Mouse (Mus musculus): ENCODE measurements at regions not wholly inside any gene's neighbourhood (a gene's known extent, or its start where the extent isn't known, plus 50 kb on each side); places are given as distances from the start of the nearest gene placed in this dataset.

DNA sequence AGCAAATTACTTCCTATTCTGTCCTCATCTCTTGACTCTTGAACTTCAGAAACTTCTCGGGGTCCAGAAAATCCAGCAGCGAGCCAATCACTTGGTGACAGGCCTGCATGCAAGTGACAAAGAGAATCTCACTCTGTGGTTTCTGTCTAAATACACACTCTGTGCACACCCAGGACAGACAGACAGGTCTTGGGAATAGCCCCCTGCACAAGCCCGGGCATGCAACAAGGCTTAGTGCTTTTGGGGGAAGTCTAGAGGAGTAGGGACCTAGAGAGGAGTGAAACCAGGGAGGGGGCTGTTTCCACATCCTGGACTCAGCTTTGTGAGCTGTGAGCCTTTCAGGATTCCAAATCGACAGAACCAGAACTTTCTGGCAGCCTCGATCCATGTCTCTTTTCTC is 259.6 kb downstream of the Ajap1 start:
- H3K4me3 ChIP-seq (replicated peaks) = no peak overlapping the region
- H3K4me1 ChIP-seq = peaks cover 15% of the 10 kb centered on the region
- H3K36me3 ChIP-seq (replicated peaks) = no peaks in the 10 kb centered on the region
- no peak overlapping the region for H3K4me2 ChIP-seq
- no peaks in the 10 kb centered on the region for H3K9me3 ChIP-seq
- WGBS = 78% methylated on average over 5 of the region's 5 CpGs
- H3K27me3 ChIP-seq = peaks cover 72% of the 10 kb centered on the region
- H3K27ac ChIP-seq = no peak overlapping the region
- no peak for ATAC-seq (ENCODE audit: low FRiP score)
- H3K9ac ChIP-seq = no peak overlapping the region

DNA sequence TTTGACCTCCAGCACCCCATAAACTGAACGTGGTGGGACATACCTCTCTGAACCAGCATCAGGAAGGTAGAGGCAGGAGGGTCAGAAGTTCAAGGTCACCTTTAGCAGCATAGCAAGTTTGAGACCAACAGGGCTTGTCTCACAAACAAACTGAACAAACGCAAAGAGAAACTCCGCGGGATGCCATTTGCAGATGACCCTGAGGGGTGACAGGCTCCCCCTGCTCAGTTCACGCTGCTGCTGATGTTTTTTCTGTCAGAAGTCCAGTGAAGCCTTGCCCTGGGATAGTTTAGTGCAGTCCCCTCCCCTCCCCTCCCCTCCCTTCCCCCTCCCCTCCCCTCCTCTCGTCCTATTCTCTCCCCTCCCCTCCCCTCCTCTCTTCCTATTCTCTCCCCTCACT is 262.1 kb downstream of the Ajap1 start:
- Histone ChIP-seq H3K27ac (no peak overlapping the region), H3K4me2 (no peak overlapping the region), H3K27me3 (peaks cover 76% of the 10 kb centered on the region), H3K9ac (no peak overlapping the region), H3K9me3 (0 out of 2 replicates have a peak, but pooled peaks cover 3% of the 10 kb centered on the region), H3K4me1 (peaks cover 15% of the 10 kb centered on the region), H3K36me3 (replicated peaks) (no peaks in the 10 kb centered on the region), H3K4me3 (replicated peaks) (no peak overlapping the region)
- WGBS = 45% methylated on average over 5 of the region's 6 CpGs
- no peak for ATAC-seq (ENCODE audit: low FRiP score)

DNA sequence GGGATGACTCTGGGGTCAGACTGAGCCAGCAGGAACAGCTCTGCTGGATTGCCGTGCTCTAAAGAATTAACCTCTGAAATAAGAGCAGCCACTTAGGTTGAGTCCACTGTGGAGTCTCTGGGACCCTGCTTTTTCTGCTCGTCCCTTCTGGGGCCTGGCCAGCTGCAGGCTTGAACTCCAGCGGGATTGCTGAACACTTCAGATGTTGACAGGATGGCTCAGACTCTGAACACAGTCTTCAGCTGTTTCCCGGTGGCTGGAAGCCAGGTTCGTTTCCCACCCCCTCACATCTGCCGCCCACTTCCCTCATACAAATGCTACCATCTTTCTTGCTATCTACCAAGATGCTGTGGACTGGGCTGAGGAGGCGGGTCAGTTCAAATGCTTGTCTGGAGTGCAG is 262.5 kb downstream of the Ajap1 start:
- 43% methylated on average over 7 of the region's 7 CpGs for WGBS
- H3K4me1 ChIP-seq = peaks cover 14% of the 10 kb centered on the region

DNA sequence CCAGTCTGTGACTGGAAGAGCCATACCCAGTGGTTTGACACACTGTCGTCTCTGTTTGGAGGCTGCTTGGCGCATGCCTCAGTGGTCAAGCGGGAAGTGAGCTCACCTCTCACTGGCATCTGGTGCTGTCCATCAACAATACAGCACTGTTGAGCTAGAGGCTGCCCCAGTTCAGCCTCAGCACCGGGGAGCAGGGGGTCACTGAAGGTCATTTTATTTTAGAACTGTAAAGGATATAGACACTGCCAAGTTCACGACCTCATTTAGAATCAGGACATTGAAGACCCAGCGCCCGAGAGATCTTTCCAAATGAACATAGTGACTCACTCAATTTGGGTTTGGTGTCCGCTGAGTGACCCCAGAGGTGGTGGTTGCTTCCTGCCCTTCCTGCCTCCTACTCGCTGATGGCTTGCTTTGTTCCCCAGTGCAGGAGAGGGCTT is 265.1 kb downstream of the Ajap1 start:
- Histone ChIP-seq H3K27me3 (peaks cover 77% of the 10 kb centered on the region), H3K4me2 (no peak overlapping the region), H3K36me3 (replicated peaks) (no peaks in the 10 kb centered on the region), H3K27ac (no peak overlapping the region), H3K9me3 (0 out of 2 replicates have a peak, but pooled peaks cover 3% of the 10 kb centered on the region), H3K9ac (no peak overlapping the region), H3K4me1 (peaks cover 5% of the 10 kb centered on the region), H3K4me3 (replicated peaks) (no peak overlapping the region)
- no peak for ATAC-seq (ENCODE audit: low FRiP score)
- 84% methylated on average over 9 of the region's 9 CpGs for WGBS

More for the DNA sequence above, 262.5 kb downstream of the Ajap1 start:
- 0 out of 2 replicates have a peak, but pooled peaks cover 3% of the 10 kb centered on the region for H3K9me3 ChIP-seq
- no peak overlapping the region for H3K27ac ChIP-seq
- H3K4me2 ChIP-seq = no peak overlapping the region
- ATAC-seq (ENCODE audit: low FRiP score) = no peak
- no peak overlapping the region for H3K4me3 ChIP-seq (replicated peaks)
- H3K27me3 ChIP-seq = peaks cover 76% of the 10 kb centered on the region
- H3K9ac ChIP-seq = no peak overlapping the region
- no peaks in the 10 kb centered on the region for H3K36me3 ChIP-seq (replicated peaks)

DNA sequence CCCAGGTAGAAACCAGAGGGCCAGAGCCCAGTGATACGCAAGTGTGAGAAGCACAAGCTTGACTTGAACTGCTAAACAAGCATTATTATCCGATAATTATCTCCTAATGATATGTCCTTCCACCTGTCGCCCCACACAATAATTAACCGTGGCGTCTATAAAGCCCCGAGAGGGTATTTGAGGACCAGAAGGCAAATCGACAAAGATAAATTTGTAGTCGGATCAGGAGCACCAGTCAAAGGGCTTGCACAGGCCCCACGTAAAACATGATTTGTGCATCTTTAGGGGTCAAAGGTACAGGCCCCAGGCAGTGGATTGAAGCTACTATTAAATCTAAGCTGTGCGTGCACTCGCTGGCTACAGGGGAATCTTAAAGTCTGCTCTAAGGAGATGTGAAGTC is 270.5 kb downstream of the Ajap1 start:
- no peaks in the 10 kb centered on the region for H3K36me3 ChIP-seq (replicated peaks)
- H3K27me3 ChIP-seq = peaks cover 40% of the 10 kb centered on the region
- 48% methylated on average over 11 of the region's 11 CpGs for WGBS
- H3K4me1 ChIP-seq = peaks cover 7% of the 10 kb centered on the region
- H3K27ac ChIP-seq = no peak overlapping the region
- ATAC-seq (ENCODE audit: low FRiP score) = no peak
- H3K9me3 ChIP-seq = 0 out of 2 replicates have a peak, but pooled peaks cover 3% of the 10 kb centered on the region
- H3K9ac ChIP-seq = no peak overlapping the region
- no peak overlapping the region for H3K4me2 ChIP-seq
- H3K4me3 ChIP-seq (replicated peaks) = no peak overlapping the region

DNA sequence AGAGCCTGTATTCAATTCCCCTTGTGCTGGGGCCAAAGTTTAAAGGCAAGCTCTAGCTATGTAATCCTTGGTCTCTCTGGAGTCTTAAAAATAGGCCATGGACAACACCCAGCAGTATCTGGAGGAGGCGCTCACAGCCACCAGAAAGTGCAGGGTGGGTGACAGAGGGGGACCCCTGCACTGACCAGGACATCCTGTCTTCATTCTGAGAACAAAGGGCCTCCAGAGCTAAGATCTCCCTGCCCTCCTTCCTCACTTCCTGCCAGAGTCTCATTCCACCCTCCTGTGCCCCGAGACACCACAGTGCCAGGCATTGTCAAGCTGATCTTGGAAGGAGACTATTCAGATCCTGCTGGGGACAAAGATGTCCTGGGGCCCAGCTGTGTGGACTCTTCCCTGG is 273.8 kb downstream of the Ajap1 start:
- H3K27ac ChIP-seq = no peak overlapping the region
- no peak for ATAC-seq (ENCODE audit: low FRiP score)
- H3K4me3 ChIP-seq (replicated peaks) = no peak overlapping the region
- no peak overlapping the region for H3K9ac ChIP-seq
- H3K4me2 ChIP-seq = no peak overlapping the region
- H3K36me3 ChIP-seq (replicated peaks) = no peaks in the 10 kb centered on the region
- no peaks in the 10 kb centered on the region for H3K9me3 ChIP-seq
- peaks cover 36% of the 10 kb centered on the region for H3K27me3 ChIP-seq
- WGBS = 37% methylated on average over 2 of the region's 2 CpGs
- H3K4me1 ChIP-seq = peaks cover 7% of the 10 kb centered on the region

DNA sequence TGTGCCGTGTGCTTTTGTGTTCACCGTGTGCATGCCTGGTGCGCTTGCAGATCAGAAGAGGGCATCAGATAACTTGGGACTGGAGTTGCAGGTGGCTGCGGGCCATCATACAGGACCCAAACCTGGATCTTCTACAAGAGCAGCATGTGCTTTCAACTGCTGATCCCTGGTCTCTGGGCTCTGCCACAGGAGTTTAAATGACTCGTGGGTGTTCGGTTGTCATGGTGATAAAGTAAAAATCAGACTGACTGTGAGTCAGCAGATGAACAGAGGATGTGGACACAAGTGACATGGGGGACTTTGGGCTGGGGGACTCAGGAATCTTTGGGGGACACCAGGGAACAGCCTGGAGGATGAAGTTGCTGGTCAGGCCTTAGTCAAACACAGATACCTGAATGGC is 274.4 kb downstream of the Ajap1 start:
- Histone ChIP-seq H3K9ac (no peak overlapping the region), H3K4me3 (replicated peaks) (no peak overlapping the region), H3K27ac (no peak overlapping the region), H3K9me3 (no peaks in the 10 kb centered on the region), H3K27me3 (peaks cover 37% of the 10 kb centered on the region), H3K4me2 (no peak overlapping the region), H3K36me3 (replicated peaks) (no peaks in the 10 kb centered on the region), H3K4me1 (peaks cover 7% of the 10 kb centered on the region)
- WGBS = 82% methylated on average over 6 of the region's 6 CpGs
- ATAC-seq (ENCODE audit: low FRiP score) = no peak

DNA sequence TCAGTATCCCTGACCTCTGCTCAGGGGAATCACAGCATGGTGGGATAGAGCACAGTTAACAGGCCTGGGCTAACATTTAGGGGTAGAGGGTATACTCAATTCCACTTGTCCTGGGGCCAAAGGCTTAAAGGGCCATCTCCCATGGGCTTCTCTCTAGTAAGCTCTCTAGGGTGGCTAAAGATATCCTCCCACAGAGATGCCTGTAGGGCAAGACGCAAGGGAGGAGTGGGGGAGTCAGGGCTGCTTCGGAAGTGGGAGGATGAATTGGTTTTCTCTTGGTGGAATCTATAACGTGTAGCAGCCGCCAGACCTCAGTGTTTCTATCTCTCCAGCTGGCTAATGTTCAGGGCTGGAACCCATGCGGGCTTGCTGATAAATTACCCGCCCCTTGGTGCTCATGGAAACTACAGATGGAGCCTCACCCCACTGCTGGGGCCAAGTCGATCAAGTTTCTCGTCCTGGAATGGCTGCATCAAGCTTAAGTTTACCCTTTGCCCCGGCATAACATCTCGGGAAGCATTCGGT is 275.0 kb downstream of the Ajap1 start:
- WGBS = 85% methylated on average over 11 of the region's 11 CpGs
- H3K36me3 ChIP-seq (replicated peaks) = no peaks in the 10 kb centered on the region
- no peaks in the 10 kb centered on the region for H3K9me3 ChIP-seq
- no peak for ATAC-seq (ENCODE audit: low FRiP score)
- no peak overlapping the region for H3K4me2 ChIP-seq
- H3K4me1 ChIP-seq = peaks cover 7% of the 10 kb centered on the region
- H3K27me3 ChIP-seq = peaks cover 43% of the 10 kb centered on the region
- no peak overlapping the region for H3K9ac ChIP-seq
- no peak overlapping the region for H3K4me3 ChIP-seq (replicated peaks)
- no peak overlapping the region for H3K27ac ChIP-seq

DNA sequence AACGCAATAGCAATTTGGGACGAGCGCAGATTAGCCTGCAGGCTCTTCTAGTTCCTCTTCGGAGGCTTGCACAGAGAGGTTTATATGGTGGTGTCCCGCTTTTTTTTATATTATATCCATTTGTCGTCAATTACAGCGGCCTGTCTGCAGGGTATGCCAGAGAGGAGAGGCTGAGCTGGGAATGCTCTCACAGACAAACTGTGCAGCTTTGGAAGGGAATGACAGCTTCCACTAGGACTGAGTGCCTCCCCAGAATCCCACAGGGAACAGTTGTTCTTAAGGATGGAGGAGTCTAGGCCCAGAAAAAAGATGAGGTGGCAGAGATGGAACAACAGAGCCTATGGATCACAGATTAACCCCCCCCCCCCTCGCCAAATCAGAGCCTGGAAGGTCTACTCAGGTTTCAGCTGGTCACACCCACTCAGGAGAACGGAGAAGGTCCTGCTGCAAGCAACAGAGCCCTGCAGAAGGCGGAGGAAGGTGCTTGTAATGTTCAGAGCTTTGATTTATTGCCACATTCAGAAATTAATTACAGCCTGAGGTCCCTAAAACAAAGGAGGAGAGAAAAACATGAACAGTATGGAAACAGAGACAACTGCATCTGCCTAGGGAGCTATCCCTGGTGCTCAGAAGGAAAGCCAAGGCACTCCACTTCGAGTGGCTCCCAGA is 275.7 kb downstream of the Ajap1 start:
- no peak for ATAC-seq (ENCODE audit: low FRiP score)
- Histone ChIP-seq H3K27me3 (peaks cover 50% of the 10 kb centered on the region), H3K27ac (no peak overlapping the region), H3K9me3 (no peaks in the 10 kb centered on the region), H3K4me1 (peaks cover 3% of the 10 kb centered on the region), H3K4me3 (replicated peaks) (no peak overlapping the region), H3K4me2 (no peak overlapping the region), H3K9ac (no peak overlapping the region), H3K36me3 (replicated peaks) (no peaks in the 10 kb centered on the region)
- WGBS = 64% methylated on average over 11 of the region's 11 CpGs

DNA sequence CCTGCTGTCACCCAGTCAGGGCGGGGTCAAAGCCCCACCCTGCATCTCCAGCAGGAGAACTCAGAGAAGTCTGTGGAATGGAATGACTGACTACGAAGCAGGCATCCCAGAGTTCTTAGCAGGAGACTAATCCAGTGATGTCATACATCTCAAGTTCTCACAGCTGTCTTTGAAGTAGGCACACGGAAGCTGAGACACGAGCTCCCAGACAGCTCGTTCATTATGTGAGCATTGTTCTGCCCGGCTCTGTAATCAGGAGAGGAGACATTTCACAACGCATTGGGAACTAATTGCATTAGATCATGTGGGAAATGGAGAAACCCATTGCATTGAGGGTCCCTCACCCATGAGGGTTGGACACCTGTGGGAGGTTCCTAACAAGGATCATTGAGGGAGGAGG is 277.8 kb downstream of the Ajap1 start:
- H3K4me1 ChIP-seq = peaks cover 6% of the 10 kb centered on the region
- WGBS = 26% methylated on average over 7 of the region's 7 CpGs
- no peak for ATAC-seq (ENCODE audit: low FRiP score)

DNA sequence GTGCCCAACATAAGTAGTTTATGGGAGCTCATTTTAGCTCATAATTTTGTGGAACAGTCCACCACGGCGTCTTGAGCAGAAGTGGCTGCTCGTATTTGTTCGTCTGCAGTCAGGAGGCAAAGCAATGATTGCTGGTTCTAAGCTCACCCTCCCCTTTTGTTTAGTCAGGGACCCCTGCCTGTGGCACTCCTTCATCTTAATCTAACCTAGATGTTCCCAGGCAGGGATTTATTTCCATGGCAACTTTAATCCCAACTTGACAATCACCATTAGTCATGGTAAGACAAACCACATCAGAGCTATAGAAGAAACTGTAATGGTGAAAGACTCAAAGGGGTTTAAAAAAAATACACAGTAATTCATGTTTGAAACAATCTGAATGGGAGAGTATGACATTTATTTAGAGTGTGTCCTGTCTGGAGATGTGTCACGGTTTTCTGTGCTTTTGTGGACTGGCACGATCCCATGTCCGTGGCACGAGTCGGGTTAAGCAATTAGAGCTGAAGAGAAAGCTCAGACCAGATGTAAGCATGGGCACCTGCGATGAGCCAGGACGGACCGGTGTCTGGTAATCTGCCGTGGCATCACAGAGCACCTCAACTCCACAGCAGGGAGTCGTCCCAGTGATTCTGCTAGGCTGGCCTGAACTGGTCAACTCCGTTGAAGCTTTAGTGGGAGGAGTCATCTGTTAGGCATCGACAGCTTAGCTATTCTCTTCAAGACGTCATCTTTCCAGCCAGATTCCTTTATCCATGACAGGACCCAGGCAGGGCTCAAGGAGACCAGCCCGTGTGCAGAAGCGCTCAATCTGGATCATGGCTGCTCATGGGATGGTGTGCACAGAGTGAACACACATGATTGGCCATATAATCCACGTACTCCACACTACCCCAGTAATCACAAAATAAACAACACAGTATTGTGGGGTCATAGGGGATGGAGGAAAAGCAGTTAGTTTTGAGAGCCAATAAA is 281.5 kb downstream of the Ajap1 start:
- no peak overlapping the region for H3K27ac ChIP-seq
- WGBS = 56% methylated on average over 20 of the region's 20 CpGs

More for the DNA sequence above, 277.8 kb downstream of the Ajap1 start:
- Histone ChIP-seq H3K27ac (no peak overlapping the region), H3K9me3 (no peaks in the 10 kb centered on the region), H3K4me2 (no peak overlapping the region), H3K36me3 (replicated peaks) (no peaks in the 10 kb centered on the region), H3K9ac (no peak overlapping the region), H3K4me3 (replicated peaks) (no peak overlapping the region), H3K27me3 (peaks cover 44% of the 10 kb centered on the region)

DNA sequence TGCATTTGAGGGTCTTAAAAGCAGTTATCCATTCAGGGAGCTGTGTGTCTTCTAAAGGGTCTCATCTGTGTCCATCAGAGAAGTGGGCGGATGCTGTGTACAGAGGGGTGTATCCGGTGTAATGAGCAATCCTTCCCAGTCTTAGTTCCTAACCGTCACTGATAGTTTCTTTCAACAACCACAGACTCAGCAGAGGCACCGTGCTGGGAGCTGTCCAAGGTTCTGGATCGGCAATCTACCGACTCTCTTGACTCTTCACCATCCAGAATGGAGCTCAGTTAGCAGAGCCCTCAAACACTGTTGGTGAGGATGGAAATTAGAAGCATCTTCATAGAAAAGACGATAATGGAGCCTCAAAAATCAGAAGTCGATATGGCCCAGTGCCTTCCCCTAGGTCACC is 293.1 kb downstream of the Ajap1 start:
- H3K36me3 ChIP-seq (replicated peaks) = no peaks in the 10 kb centered on the region
- 14% methylated on average over 8 of the region's 8 CpGs for WGBS
- no peaks in the 10 kb centered on the region for H3K9me3 ChIP-seq
- no peak overlapping the region for H3K4me2 ChIP-seq
- no peak for ATAC-seq (ENCODE audit: low FRiP score)
- H3K27ac ChIP-seq = no peak overlapping the region
- no peak overlapping the region for H3K4me3 ChIP-seq (replicated peaks)
- H3K27me3 ChIP-seq = peaks cover 57% of the 10 kb centered on the region
- no peak overlapping the region for H3K9ac ChIP-seq
- H3K4me1 ChIP-seq = peaks cover 21% of the 10 kb centered on the region

More for the DNA sequence above, 281.5 kb downstream of the Ajap1 start:
- Histone ChIP-seq H3K4me2 (no peak overlapping the region), H3K9me3 (0 out of 2 replicates have a peak, but pooled peaks cover 4% of the 10 kb centered on the region), H3K4me3 (replicated peaks) (no peak overlapping the region), H3K27me3 (peaks cover 34% of the 10 kb centered on the region), H3K9ac (no peak overlapping the region), H3K36me3 (replicated peaks) (no peaks in the 10 kb centered on the region), H3K4me1 (peaks cover 6% of the 10 kb centered on the region)
- ATAC-seq (ENCODE audit: low FRiP score) = no peak
